Mouse (Mus musculus) liver, postnatal 0 days (tissue): ENCODE data around the gene Ccdc73.

Experiments used
- CTCF ChIP-seq: sonication (generic); IDR thresholded peaks from 2 replicates; pipeline ENCODE4 v1.5.1; 2016; ENCODE audit warnings: antibody characterized with exemption, low read depth
- EP300 ChIP-seq: IDR thresholded peaks from 2 replicates; pipeline ENCODE4 v1.6.1; 2016; ENCODE audit warnings: antibody characterized with exemption, low read depth, mild to moderate bottlenecking

DNA sequence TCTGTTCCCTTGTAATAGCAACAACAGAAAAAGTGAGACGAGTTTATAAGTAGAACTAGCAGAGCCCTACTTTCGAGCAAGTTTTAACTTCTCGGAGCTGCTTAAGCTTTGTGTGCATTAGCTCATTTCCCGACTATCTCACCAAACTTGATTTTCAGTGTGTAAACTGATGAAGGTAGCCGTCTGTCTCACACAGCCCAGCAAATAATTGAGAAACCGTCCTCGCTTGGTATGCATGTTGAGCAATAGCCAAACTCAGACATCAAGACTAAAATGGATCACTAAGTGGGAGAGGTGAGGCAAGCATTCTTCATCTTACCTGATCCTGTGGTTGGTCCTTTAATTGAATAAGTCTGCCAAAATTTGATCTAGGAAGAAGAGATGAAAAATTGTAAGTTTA, 25.9 kb upstream of the Ccdc73 start:
- TF ChIP-seq CTCF (no peak), EP300 (no peak)
